Mouse (Mus musculus) liver, embryonic 13.5 days (tissue): ENCODE measurements at regions not wholly inside any gene's neighbourhood (a gene's known extent, or its start where the extent isn't known, plus 50 kb on each side); places are given as distances from the start of the nearest gene placed in this dataset.

Experiments used
- ATAC-seq: fragments of 200-750 bp; cut with Nextera tagmentation; 2 replicates; pipeline ENCODE4 v1.8.0; 2017; ENCODE audit warnings: low read depth, mild to moderate bottlenecking, moderate number of reproducible peaks, moderate library complexity
- DNase-seq: peaks from one replicate; pipeline ENCODE4 v3.0.0; 2022
- H3K27ac ChIP-seq: fragments of 300-500 bp; sonication (generic); 2 replicates; pipeline ENCODE4 v1.5.1; 2015; ENCODE audit warnings: moderate library complexity, mild to moderate bottlenecking, inconsistent platforms
- H3K27me3 ChIP-seq: fragments of 300-500 bp; sonication (generic); 2 replicates; pipeline ENCODE4 v1.6.1; 2015; ENCODE audit warnings: mild to moderate bottlenecking, inconsistent platforms
- H3K36me3 ChIP-seq: fragments of 300-500 bp; sonication (generic); 2 replicates; pipeline ENCODE4 v1.6.1; 2015; ENCODE audit warnings: mild to moderate bottlenecking, inconsistent platforms
- H3K4me1 ChIP-seq: fragments of 300-500 bp; sonication (generic); replicated peaks from 2 replicates; pipeline ENCODE4 v1.6.1; 2015; ENCODE audit warnings: inconsistent platforms
- H3K4me2 ChIP-seq: fragments of 300-500 bp; sonication (generic); 2 replicates; pipeline ENCODE4 v1.6.1; 2015; ENCODE audit warnings: inconsistent platforms, mild to moderate bottlenecking, moderate library complexity
- H3K4me3 ChIP-seq: fragments of 300-500 bp; sonication (generic); replicated peaks from 2 replicates; pipeline ENCODE4 v1.5.1; 2015; ENCODE audit warnings: mild to moderate bottlenecking, inconsistent platforms
- H3K9ac ChIP-seq: fragments of 300-500 bp; sonication (generic); 2 replicates; pipeline ENCODE4 v1.6.1; 2015; ENCODE audit warnings: mild to moderate bottlenecking, inconsistent platforms
- H3K9me3 ChIP-seq: fragments of 300-500 bp; sonication (generic); replicated peaks from 2 replicates; pipeline ENCODE4 v1.6.1; 2016; ENCODE audit warnings: inconsistent platforms
- WGBS: fragments of 180-500 bp; shearing (Covaris S2); methylation state at CpG from one replicate; pipeline ENCODE4 v1.1.7; 2015; ENCODE audit not compliant: insufficient replicate concordance; 5-methylcytosine and 5-hydroxymethylcytosine counted together

DNA sequence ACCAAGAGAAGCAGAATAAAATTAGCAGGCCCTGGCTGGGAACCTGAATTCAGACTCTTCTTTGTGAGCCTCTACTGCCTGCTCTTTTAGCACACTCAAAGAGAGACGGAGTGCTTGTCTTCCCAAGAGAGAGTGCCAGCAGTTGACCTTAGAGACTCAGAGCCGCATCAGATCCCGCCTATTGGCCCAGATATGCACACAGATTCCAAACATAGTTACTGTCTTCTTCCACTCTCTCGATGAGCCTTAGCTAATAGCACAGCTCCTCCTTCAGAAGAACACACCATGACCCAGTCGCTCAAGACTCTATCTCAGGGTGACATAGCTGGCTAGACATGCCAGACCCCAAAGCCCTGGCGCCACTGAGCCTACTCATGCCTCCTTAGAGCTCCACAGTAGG, 139.8 kb downstream of the Fgf18 start:
- Histone ChIP-seq H3K4me1 (no peaks in the 10 kb centered on the region), H3K4me2 (no peak overlapping the region), H3K4me3 (no peak overlapping the region), H3K9me3 (no peaks in the 10 kb centered on the region), H3K9ac (no peak overlapping the region), H3K27me3 (no peaks in the 10 kb centered on the region), H3K36me3 (no peaks in the 10 kb centered on the region), H3K27ac (no peak overlapping the region)
- DNase-seq, result no peak
- ATAC-seq, result no peak
- 75% methylated on average over 6 of the region's 6 CpGs for WGBS

DNA sequence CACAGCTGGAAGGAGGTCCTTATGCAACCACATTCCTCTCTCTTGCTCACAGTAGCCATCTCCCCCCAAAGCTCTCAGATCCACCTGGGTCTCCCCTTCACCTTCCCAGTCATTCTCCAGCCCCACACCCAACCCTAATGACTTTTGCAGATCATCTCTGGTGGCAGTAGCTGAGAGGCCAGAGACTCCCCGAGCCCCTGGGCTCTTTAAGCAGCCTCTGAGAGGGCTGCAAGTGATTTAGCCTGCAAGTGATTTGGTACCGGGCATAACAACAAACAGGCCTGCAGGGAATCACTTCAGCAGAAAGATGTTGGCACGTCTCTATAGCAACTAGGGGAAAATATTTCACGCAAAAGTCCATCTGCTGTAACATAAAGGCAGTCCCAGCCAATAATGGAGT, 142.0 kb downstream of the Fgf18 start:
- 49% methylated on average over 4 of the region's 4 CpGs for WGBS
- DNase-seq (no peak), ATAC-seq (no peak)
- Histone ChIP-seq H3K9ac (no peak overlapping the region), H3K27ac (no peak overlapping the region), H3K27me3 (no peaks in the 10 kb centered on the region), H3K4me2 (no peak overlapping the region), H3K4me1 (no peaks in the 10 kb centered on the region), H3K36me3 (no peaks in the 10 kb centered on the region), H3K9me3 (no peaks in the 10 kb centered on the region), H3K4me3 (no peak overlapping the region)

DNA sequence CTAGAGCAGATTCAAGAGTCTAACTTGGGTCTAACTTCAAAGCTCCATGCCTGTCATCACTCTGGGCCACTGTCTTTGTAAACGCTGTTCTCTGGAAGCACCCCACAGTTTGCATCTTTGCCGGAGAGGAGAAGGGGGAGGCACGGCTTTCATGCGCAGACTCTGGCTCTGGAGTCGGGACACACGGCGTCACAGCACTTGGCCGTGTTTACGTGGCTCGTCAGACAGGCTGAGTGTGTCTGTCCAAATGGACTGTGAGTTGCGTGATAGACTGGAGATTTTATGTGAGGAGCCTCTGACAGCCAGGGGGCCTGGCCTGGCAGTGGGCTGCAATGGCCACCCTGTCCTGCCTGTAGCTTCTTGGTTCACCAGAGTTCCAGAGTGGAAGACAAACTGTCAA, 142.6 kb downstream of the Fgf18 start:
- Histone ChIP-seq H3K4me1 (no peaks in the 10 kb centered on the region), H3K4me2 (no peak overlapping the region), H3K27me3 (no peaks in the 10 kb centered on the region), H3K36me3 (no peaks in the 10 kb centered on the region), H3K9ac (no peak overlapping the region), H3K4me3 (no peak overlapping the region), H3K27ac (no peak overlapping the region), H3K9me3 (no peaks in the 10 kb centered on the region)
- ATAC-seq, result no peak
- DNase-seq, result no peak
- 79% methylated on average over 11 of the region's 11 CpGs for WGBS

DNA sequence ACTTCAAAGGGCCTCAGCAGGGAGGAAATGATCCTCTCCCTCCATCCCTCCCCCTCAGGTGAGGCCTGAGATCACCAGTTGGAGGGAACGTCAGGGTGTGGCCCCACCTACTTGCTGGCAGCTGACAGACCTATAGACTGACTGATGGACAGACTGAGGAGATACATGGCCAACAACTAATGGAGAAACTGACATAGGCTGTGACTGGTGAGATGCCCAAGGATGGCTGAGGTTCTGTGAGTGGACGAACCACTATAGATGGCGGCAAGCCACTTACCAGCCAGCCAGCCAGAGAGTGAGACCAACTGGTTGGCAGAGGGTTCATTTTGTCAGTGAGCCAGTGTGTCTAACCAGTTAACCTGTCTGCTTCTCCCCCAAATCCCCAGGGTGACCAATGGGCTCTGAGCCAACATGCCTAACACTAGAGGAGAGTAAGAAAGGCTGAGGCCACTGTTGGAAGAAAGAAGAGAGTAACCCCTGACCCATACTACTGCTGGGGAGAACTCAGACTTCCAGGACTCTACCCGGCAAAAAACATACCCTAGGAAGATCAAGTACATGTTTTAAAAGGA, 147.4 kb downstream of the Fgf18 start:
- H3K4me2 ChIP-seq, result no peak overlapping the region
- H3K27ac ChIP-seq, result no peak overlapping the region
- H3K4me3 ChIP-seq, result no peak overlapping the region
- H3K9ac ChIP-seq, result no peak overlapping the region
- H3K36me3 ChIP-seq, result no peaks in the 10 kb centered on the region
- H3K9me3 ChIP-seq, result no peaks in the 10 kb centered on the region
- no peaks in the 10 kb centered on the region for H3K27me3 ChIP-seq
- WGBS, result 55% methylated on average over 4 of the region's 4 CpGs
- no peak for DNase-seq
- no peak for ATAC-seq
- H3K4me1 ChIP-seq, result no peaks in the 10 kb centered on the region

DNA sequence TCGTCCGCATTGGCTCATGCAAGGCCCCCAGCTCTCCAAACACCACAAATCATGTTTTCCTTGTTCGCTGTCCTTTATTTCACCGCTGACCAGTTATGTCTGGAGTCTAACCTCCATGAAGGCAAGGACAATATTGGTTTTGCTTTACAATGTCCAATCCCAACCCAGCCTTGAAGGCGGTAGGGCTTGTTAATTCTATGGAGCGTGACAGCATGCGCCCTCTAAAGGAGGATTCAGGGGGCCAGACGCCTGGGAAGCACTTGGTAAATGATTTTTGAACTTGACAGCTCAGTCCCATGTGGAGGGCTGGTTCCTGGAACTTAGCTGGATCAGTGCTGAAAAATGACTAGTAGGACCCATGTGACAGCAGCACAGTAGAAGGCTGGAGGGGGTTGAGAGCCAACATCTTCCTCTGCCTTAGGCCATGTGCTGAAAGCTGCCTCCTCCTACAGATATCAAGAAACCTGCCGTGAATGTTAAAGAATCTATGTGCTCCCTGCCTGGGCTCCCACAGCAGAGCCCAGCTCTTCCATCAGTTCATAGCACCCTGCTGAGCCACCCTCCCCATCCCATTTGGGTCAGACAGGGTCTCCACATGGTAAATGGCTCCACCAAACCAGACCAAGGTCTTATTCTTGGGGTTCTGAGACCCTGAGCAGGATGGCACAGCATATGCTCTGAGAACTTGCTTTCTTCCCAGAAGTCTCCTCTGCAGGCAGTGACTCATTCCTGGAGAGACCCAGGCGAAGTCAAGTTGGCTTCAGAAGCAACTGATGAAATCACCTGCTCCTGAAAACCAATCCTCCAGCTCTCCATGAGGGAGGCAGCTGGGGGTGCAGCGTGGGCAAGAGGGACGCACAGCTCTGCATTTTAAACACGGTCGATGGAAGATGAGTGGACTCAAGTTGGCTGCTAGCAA, 148.3 kb downstream of the Fgf18 start:
- WGBS, result 65% methylated on average over 14 of the region's 14 CpGs
- no peak for DNase-seq

DNA sequence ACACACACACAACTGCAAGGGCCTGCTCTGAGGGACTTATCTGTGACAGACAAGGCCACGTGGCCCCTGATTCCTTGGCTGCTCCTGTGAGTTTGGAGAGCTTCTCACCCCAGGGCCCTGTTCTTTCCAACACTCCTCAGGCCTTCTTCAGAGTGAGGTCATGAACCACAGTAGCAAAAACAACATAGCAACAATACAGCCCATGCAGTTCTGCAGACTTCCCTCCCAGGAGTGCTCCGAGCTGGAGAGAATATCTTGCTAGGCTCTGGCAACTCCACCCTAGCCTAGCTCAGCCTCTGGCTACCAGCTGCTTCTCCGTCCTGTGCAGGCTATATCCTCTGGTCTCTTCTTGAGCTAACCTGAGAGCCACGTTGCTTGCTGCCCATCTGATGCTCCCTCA, 152.8 kb downstream of the Fgf18 start:
- Histone ChIP-seq H3K4me2 (no peak overlapping the region), H3K27ac (no peak overlapping the region), H3K9me3 (no peaks in the 10 kb centered on the region), H3K36me3 (no peaks in the 10 kb centered on the region), H3K27me3 (no peaks in the 10 kb centered on the region), H3K4me3 (no peak overlapping the region), H3K9ac (no peak overlapping the region), H3K4me1 (no peaks in the 10 kb centered on the region)
- WGBS, result 56% methylated on average over 4 of the region's 4 CpGs
- DNase-seq, result no peak
- ATAC-seq, result no peak

More for the DNA sequence above, 148.3 kb downstream of the Fgf18 start:
- Histone ChIP-seq H3K9me3 (no peaks in the 10 kb centered on the region), H3K4me2 (no peak overlapping the region), H3K4me3 (no peak overlapping the region), H3K27me3 (no peaks in the 10 kb centered on the region), H3K4me1 (no peaks in the 10 kb centered on the region), H3K9ac (no peak overlapping the region), H3K36me3 (no peaks in the 10 kb centered on the region), H3K27ac (no peak overlapping the region)
- ATAC-seq, result no peak

DNA sequence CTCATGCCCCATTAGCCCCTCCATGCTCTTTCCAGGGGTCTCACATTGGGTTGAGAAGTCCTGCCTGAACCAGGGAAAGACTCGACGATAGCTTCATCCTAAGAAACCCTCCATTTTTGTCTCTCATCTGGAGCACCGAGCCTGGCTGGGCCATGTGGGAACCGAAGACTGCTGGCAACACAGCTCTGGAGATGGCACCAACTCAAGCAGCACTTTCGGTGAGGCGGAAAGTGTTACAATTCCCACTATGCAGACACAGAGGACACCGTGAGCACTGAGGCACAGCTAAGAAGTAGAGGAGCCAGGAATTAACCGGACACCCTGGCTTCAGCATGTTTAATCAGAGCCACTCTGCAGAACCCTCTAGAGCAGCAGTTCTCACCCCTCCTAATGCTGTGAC, 153.8 kb downstream of the Fgf18 start:
- 74% methylated on average over 8 of the region's 8 CpGs for WGBS
- no peaks in the 10 kb centered on the region for H3K4me1 ChIP-seq
- H3K27me3 ChIP-seq, result no peaks in the 10 kb centered on the region
- no peaks in the 10 kb centered on the region for H3K9me3 ChIP-seq
- no peak overlapping the region for H3K9ac ChIP-seq
- ATAC-seq (no peak), DNase-seq (no peak)
- no peak overlapping the region for H3K27ac ChIP-seq
- H3K36me3 ChIP-seq, result no peaks in the 10 kb centered on the region
- H3K4me3 ChIP-seq, result no peak overlapping the region
- H3K4me2 ChIP-seq, result no peak overlapping the region

DNA sequence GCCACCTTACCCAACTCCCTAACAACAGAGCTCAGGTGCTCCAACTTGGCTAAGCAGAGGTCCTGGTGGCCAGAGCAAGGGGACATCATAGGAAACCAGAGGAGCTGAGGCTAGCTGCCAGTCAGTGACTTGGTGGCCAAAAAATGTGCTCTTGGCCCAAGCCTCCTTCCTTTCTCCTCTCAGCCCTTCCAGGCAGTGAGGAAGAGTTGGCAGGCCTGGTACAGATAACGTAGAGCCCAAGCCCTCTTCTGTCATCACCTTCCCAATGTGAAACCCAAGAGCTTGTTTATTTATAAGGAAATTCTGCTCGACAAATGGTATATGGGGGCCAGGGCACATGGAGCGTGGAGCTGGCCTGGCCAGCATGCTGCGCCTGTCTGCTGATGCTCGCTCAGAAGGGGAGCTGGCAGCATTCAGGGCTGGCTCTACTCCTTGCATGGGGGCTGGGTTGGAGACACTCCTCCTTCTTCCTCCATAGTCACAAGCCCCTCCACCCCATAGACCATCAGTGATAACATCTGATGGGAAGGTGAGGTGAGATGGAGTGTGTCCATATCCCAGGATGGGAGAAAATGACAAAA, 156.1 kb downstream of the Fgf18 start:
- Histone ChIP-seq H3K27me3 (no peaks in the 10 kb centered on the region), H3K27ac (no peak overlapping the region), H3K9me3 (no peaks in the 10 kb centered on the region), H3K9ac (no peak overlapping the region), H3K4me3 (no peak overlapping the region), H3K36me3 (no peaks in the 10 kb centered on the region), H3K4me1 (no peaks in the 10 kb centered on the region), H3K4me2 (no peak overlapping the region)
- ATAC-seq (no peak), DNase-seq (no peak)
- 67% methylated on average over 5 of the region's 5 CpGs for WGBS

DNA sequence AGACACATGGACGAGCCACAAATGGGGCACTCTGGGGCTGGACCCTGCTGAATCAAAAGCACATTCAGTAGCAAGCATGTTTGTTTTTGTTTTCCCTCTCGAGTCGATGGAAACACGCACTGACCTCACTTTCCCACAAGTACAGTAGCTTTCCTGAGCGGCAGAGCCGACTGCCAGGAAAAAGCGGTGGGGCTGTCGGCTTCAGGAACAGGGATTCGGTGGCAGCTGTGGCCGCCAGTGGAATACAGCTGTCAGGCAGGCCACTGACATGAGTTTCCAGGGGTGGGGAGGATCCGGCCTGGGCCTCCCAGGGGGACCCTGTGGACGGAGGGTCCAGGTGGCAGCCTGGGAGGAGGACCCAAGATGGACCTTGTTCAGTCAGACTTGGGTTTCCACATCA, 157.0 kb downstream of the Fgf18 start:
- Histone ChIP-seq H3K36me3 (no peaks in the 10 kb centered on the region), H3K9me3 (no peaks in the 10 kb centered on the region), H3K9ac (no peak overlapping the region), H3K4me2 (no peak overlapping the region), H3K4me3 (no peak overlapping the region), H3K27me3 (no peaks in the 10 kb centered on the region), H3K27ac (no peak overlapping the region), H3K4me1 (no peaks in the 10 kb centered on the region)
- 64% methylated on average over 12 of the region's 12 CpGs for WGBS
- no peak for ATAC-seq
- no peak for DNase-seq

DNA sequence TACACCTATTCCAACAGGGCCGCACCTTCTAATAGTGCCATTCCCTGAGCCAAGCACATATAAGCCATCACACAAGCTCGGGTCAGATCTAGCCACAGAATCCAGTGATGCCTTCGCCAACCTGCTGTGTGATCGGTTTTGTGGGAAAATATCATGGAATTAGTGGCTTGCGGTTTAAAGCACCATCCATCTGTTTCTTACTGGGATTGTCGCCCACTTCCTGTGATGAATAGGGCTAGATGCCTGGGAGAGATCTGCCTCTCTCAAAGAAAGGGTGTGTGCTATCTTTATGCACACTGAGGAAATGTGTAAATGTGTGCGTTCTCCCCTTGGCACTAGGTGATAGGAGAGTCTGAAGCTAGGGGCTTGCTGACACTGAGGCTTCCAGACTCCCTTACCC, 154.5 kb upstream of the Smim23 start:
- Histone ChIP-seq H3K27ac (no peak overlapping the region), H3K36me3 (no peaks in the 10 kb centered on the region), H3K4me3 (no peak overlapping the region), H3K9ac (no peak overlapping the region), H3K27me3 (no peaks in the 10 kb centered on the region), H3K4me1 (no peaks in the 10 kb centered on the region), H3K4me2 (no peak overlapping the region), H3K9me3 (no peaks in the 10 kb centered on the region)
- ATAC-seq, result no peak
- DNase-seq, result no peak
- 65% methylated on average over 7 of the region's 7 CpGs for WGBS

DNA sequence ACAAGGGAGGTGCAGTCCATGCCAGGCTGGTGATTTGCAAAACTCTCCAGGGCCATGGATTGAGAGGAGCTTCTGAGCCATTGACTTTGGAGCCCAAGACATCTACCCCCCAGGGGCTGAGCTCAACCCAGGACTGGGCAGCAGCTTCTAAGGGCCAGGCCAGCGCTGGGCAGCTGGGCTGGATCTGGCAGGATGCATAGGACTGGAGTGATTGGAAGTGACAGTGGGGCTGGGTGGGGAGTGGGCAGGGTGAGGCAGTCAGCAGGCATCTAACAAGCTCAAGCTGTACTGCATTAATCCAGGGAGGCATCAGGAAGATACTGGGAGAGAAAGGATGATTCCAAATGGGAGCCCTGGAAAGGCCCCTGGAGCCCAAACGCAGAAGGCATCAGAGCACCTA, 152.2 kb upstream of the Smim23 start:
- no peak overlapping the region for H3K9ac ChIP-seq
- ATAC-seq (no peak), DNase-seq (no peak)
- no peaks in the 10 kb centered on the region for H3K9me3 ChIP-seq
- H3K36me3 ChIP-seq, result no peaks in the 10 kb centered on the region
- H3K4me3 ChIP-seq, result no peak overlapping the region
- H3K27ac ChIP-seq, result no peak overlapping the region
- no peaks in the 10 kb centered on the region for H3K27me3 ChIP-seq
- no peak overlapping the region for H3K4me2 ChIP-seq
- WGBS, result 63% methylated on average over 2 of the region's 2 CpGs
- no peaks in the 10 kb centered on the region for H3K4me1 ChIP-seq

DNA sequence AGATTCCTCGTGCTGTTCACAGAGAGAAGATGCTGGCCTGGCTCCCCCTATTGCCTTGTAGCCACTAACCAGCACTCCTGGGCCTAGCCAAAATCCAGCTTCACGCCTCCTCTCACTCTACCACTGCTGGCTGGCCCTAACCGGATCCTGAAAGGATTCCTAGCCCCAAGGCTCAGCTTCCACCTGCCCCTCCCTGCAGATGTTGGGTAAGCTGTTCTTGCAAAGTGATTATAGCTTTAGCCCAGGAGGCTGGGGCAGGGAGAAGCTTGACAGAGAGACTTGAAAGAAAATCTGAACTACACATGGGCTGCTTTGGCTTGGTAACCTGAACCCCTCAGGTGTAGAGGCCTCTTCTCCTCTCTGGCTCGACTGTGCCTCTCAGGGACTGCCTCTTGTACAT, 149.0 kb upstream of the Smim23 start:
- Histone ChIP-seq H3K4me2 (no peak overlapping the region), H3K4me3 (no peak overlapping the region), H3K9me3 (no peaks in the 10 kb centered on the region), H3K9ac (no peak overlapping the region), H3K4me1 (no peaks in the 10 kb centered on the region), H3K27me3 (no peaks in the 10 kb centered on the region), H3K36me3 (no peaks in the 10 kb centered on the region), H3K27ac (no peak overlapping the region)
- no peak for ATAC-seq
- WGBS, result 53% methylated on average over 4 of the region's 4 CpGs
- DNase-seq, result no peak
